Mouse (Mus musculus) limb, embryonic 14.5 days (tissue): ENCODE data around the gene Med21. TPM values are rescaled to one million over a fixed set of nuclear protein-coding genes. Genes with fewer than 3 reads are reported as not detected.

Experiments used
- ATAC-seq: fragments of 200-750 bp; cut with Nextera tagmentation; 2 replicates; pipeline ENCODE4 v1.8.0; 2017; ENCODE audit warnings: low read depth, moderate number of reproducible peaks, moderate TSS enrichment; ENCODE audit not compliant: low FRiP score
- DNase-seq: peaks from one replicate; pipeline ENCODE4 v3.0.0-alpha.2; 2015; ENCODE audit warnings: low spot score
- H3K27ac ChIP-seq: fragments of 300-500 bp; sonication (generic); replicated peaks from 2 replicates; pipeline ENCODE4 v1.5.1; 2014; ENCODE audit warnings: low read depth, mild to moderate bottlenecking, low read length, moderate library complexity, mixed read lengths
- H3K27me3 ChIP-seq: fragments of 300-500 bp; sonication (generic); 2 replicates; pipeline ENCODE4 v1.6.1; 2014; ENCODE audit warnings: low read length, mixed read lengths; ENCODE audit not compliant: control insufficient read depth, insufficient read depth
- H3K36me3 ChIP-seq: fragments of 300-500 bp; sonication (generic); 2 replicates; pipeline ENCODE4 v1.6.1; 2014; ENCODE audit warnings: mild to moderate bottlenecking, low read length, moderate library complexity, mixed read lengths; ENCODE audit not compliant: control insufficient read depth, insufficient read depth
- H3K4me1 ChIP-seq: fragments of 300-500 bp; sonication (generic); 2 replicates; pipeline ENCODE4 v1.6.1; 2014; ENCODE audit warnings: antibody characterized with exemption, low read length, mixed read lengths; ENCODE audit not compliant: control insufficient read depth, insufficient read depth
- H3K4me2 ChIP-seq: fragments of 300-500 bp; sonication (generic); replicated peaks from 2 replicates; pipeline ENCODE4 v1.6.1; 2014; ENCODE audit warnings: low read depth, mild to moderate bottlenecking, low read length, moderate library complexity; ENCODE audit not compliant: severe bottlenecking
- H3K4me3 ChIP-seq: fragments of 300-500 bp; sonication (generic); replicated peaks from 2 replicates; pipeline ENCODE4 v1.5.1; 2014; ENCODE audit warnings: low read length
- H3K9ac ChIP-seq: fragments of 300-500 bp; sonication (generic); 2 replicates; pipeline ENCODE4 v1.6.1; 2014; ENCODE audit warnings: mild to moderate bottlenecking, low read depth, low read length, moderate library complexity; ENCODE audit not compliant: severe bottlenecking
- H3K9me3 ChIP-seq: fragments of 300-500 bp; sonication (generic); 2 replicates; pipeline ENCODE4 v1.6.1; 2016; ENCODE audit warnings: low read length; ENCODE audit not compliant: control insufficient read depth
- POLR2A ChIP-seq: fragments of 200-500 bp; IDR thresholded peaks from 2 replicates; pipeline ENCODE4 v1.8.0; 2012; ENCODE audit warnings: inconsistent platforms, mild to moderate bottlenecking, moderate library complexity, borderline replicate concordance; ENCODE audit not compliant: insufficient read depth, insufficient read length; ENCODE audit errors: extremely low read depth
- WGBS: fragments of 180-500 bp; shearing (Covaris S2); extraction: QIAGEN DNeasy Blood & Tissue Kit; methylation state at CpG from one replicate; pipeline ENCODE4 v1.1.7; 2014; 5-methylcytosine and 5-hydroxymethylcytosine counted together
- polyA plus RNA-seq, 2 experiments: library from polyadenylated mRNA; depleted of rRNA in 1 of 2; stranded (reverse) in 1 of 2; unstranded in 1 of 2; fragments of >200 nt; fragmentation: Nextera tagmentation in 1 of 2; extraction: Ambion mirVana in 1 of 2; gene quantifications; 2 replicates each; pipeline versions ENCODE4 v1.2.1 to v1.2.3; 2012 to 2014

The Med21 gene
- polyA plus RNA-seq, 2 experiments: 116 to 141 TPM

- Histone ChIP-seq H3K27ac (no peak overlapping the region), H3K36me3 (peaks cover 72% of the 10 kb centered on the region), H3K4me3 (no peak overlapping the region), H3K27me3 (no peaks in the 10 kb centered on the region), H3K4me1 (no peaks in the 10 kb centered on the region), H3K4me2 (no peak overlapping the region), H3K9ac (no peak overlapping the region), H3K9me3 (no peaks in the 10 kb centered on the region)
- no peak for TF ChIP-seq POLR2A
- WGBS: 85% methylated on average over 5 of the region's 5 CpGs
- ATAC-seq: no peak
- no peak for DNase-seq
Measured at GRCm38 (mm10) chr6:146612736-146613135, 29.6 kb upstream of the Med21 start.

GRCm38 (mm10) chr6:146613907-146614306 is 28.4 kb upstream of the Med21 start:
- no peak for TF ChIP-seq POLR2A

GRCm38 (mm10) chr6:146614541-146614940 is 27.8 kb upstream of the Med21 start:
- Histone ChIP-seq H3K4me3 (no peak overlapping the region), H3K36me3 (peaks cover 75% of the 10 kb centered on the region), H3K27me3 (no peaks in the 10 kb centered on the region), H3K4me1 (no peaks in the 10 kb centered on the region), H3K9ac (no peak overlapping the region), H3K9me3 (no peaks in the 10 kb centered on the region), H3K4me2 (no peak overlapping the region), H3K27ac (no peak overlapping the region)
- no peak for TF ChIP-seq POLR2A
- WGBS: 78% methylated on average over 5 of the region's 5 CpGs
- no peak for ATAC-seq
- no peak for DNase-seq

More at GRCm38 (mm10) chr6:146613907-146614306, 28.4 kb upstream of the Med21 start:
- Histone ChIP-seq H3K9ac (no peak overlapping the region), H3K9me3 (no peaks in the 10 kb centered on the region), H3K4me1 (no peaks in the 10 kb centered on the region), H3K4me2 (no peak overlapping the region), H3K27ac (no peak overlapping the region), H3K27me3 (no peaks in the 10 kb centered on the region), H3K36me3 (peaks cover 80% of the 10 kb centered on the region), H3K4me3 (no peak overlapping the region)
- ATAC-seq (no peak), DNase-seq (no peak)
- WGBS: 85% methylated on average over 5 of the region's 5 CpGs

DNA sequence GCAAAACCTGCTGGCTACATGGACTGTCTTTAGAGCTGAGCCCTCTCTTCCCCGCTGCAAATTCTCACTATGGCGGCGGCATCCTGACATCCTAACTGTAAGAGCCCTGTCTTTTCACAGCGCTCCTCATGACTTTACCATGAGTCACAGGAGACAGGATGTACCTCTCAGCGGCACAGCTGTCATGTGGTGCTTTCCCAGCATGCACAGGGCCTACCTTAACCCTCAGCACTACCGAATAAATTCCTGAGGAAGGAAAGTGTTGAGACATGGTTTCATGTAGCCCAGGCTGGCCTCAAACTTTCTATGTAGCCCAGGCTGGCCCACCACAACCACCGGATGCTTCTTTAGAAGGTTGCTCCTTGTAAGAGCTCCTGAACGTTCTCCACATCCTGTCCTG is 26.5 kb upstream of the Med21 start:
- Histone ChIP-seq H3K4me3 (no peak overlapping the region), H3K36me3 (peaks cover 69% of the 10 kb centered on the region), H3K4me2 (no peak overlapping the region), H3K9me3 (no peaks in the 10 kb centered on the region), H3K27ac (no peak overlapping the region), H3K9ac (no peak overlapping the region), H3K27me3 (no peaks in the 10 kb centered on the region), H3K4me1 (no peaks in the 10 kb centered on the region)
- DNase-seq (no peak), ATAC-seq (no peak)
- TF ChIP-seq POLR2A: no peak
- WGBS: 95% methylated on average over 8 of the region's 8 CpGs

DNA sequence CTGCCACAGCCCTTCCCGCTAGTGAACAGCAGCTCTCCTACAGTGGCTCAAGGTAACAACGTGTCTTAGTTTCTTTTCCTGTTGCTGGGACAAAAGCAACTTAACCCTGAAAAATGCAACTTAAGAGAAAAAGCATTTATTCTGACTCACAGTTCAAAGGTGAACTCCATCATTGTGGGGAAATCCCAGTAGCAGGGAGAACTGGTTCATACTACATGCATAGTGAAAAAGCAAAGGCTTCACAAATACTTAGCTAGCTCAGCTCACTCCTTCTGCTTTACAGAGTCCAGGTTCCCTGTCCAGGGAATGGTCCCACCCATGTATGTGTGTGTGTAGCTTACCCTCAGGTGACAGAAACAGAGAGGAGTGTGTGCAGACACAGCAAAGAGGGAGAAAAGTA is 25.7 kb upstream of the Med21 start:
- no peak overlapping the region for H3K27ac ChIP-seq
- no peak for TF ChIP-seq POLR2A
- no peak for DNase-seq
- peaks cover 69% of the 10 kb centered on the region for H3K36me3 ChIP-seq
- no peak overlapping the region for H3K9ac ChIP-seq
- no peaks in the 10 kb centered on the region for H3K27me3 ChIP-seq
- H3K9me3 ChIP-seq: no peaks in the 10 kb centered on the region
- H3K4me2 ChIP-seq: no peak overlapping the region
- 85% methylated on average over 2 of the region's 2 CpGs for WGBS
- no peak overlapping the region for H3K4me3 ChIP-seq
- ATAC-seq: no peak
- H3K4me1 ChIP-seq: no peaks in the 10 kb centered on the region

GRCm38 (mm10) chr6:146628123-146628522 is 14.2 kb upstream of the Med21 start:
- H3K9ac ChIP-seq: no peak overlapping the region
- H3K9me3 ChIP-seq: no peaks in the 10 kb centered on the region
- peaks cover 16% of the 10 kb centered on the region for H3K36me3 ChIP-seq
- H3K4me2 ChIP-seq: no peak overlapping the region
- no peak overlapping the region for H3K4me3 ChIP-seq
- WGBS: 74% methylated on average over 3 of the region's 3 CpGs
- H3K4me1 ChIP-seq: peaks cover 15% of the 10 kb centered on the region
- TF ChIP-seq POLR2A: no peak
- H3K27me3 ChIP-seq: no peaks in the 10 kb centered on the region
- DNase-seq: no peak
- H3K27ac ChIP-seq: no peak overlapping the region
- ATAC-seq: no peak
